Mouse (Mus musculus) adrenal gland, adult 8-10 months (tissue): ENCODE measurements at regions not wholly inside any gene's neighbourhood (a gene's known extent, or its start where the extent isn't known, plus 50 kb on each side); places are given as distances from the start of the nearest gene placed in this dataset.

Experiments used
- DNase-seq: peaks from one replicate; pipeline ENCODE4 v3.0.0; 2022

DNA sequence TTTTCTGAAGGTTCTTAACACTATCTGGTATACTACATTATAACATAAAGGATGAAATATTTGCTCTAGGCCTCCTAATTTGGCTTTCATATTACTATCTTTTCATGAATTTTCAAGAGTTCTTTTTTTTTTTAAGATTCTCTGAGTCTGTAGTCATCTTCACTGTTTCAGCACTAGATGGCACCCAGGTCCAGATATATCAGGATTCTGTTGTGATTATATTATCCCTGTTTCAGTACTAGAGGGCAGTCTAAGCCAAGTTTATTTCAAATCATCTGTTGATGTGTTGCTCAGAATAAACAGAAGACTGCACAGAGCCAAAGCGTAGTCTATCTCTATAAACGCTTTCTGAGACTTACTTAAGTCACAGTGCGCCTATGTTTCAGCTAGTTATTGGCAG lies 1760.2 kb upstream of the Acvr2a start:
- DNase-seq, result no peak

DNA sequence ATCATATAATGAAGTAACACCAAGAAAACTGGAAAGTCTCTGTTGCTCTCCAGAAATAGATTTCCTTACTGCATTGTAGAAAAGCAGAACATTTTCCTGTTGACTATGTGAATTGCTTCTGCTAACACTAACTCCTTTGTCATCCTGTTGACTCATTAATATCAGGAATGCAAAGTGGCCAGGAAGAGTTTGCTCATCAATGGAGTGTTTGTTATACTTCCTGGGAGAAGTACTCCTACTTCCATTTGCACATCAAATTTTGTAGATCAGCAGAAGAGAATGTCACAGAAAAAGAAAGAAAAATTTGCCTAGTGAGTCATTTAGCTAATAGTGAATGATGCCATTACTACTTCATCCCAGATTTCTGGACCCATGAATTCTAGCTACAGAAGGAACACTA lies 1739.7 kb upstream of the Acvr2a start:
- no peak for DNase-seq

DNA sequence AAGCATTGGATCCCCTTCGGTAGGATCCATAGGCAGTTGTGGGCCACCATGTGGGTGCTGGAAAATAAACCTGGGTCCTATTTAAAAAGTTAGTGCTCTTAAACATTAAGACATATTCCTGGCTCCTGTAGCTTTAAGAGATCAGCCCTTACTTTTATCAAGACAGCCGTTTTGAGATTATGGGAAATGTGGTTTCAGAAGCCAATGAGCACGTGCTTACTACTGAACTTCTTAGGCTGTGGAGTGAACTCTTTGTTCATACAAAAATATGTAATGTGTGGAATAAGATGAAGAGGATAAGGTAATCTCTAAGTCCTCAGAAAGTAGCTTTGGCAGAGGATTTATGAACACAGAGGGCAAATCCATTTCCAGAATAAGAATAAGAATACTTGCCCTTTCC lies 1738.7 kb upstream of the Acvr2a start:
- no peak for DNase-seq

DNA sequence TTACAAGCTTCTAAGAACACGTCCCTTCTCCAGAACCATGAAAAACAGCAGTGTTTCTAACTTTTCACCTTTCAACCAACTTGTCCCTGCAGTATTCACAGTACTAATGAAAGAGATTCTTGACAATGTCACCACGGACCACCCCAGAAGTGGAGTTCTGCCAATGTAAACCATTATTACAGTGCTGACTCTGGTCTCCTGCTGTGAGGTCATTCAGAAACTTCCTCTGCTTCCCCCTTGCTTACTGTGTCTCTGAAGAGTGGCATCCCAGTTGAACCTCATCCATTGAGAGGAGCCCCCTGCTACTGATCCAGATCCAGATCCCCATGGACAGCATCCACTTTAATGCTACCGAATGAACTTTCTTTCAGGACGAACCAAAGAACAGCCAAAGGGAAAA lies 1725.3 kb upstream of the Acvr2a start:
- DNase-seq, result no peak

DNA sequence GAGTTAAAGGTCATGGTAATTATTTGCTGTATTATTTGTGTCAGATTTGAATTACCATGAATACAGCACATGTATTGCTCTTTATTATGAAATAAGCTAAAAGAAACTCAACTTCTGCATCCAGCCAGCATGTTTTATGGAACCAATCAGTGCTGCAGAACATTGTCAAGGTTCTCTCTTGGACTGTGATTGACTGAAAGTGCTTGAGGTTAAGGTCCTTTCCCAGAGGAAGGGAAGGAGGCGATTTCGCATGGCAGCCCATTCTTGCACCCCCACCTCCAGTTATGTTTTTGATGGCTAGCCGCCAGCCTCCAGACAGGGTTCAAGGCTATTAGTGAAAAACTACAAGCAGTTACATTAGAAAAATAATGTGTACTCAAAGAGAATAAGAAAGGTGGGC lies 1717.9 kb upstream of the Acvr2a start:
- DNase-seq, result peak; percentile 1

DNA sequence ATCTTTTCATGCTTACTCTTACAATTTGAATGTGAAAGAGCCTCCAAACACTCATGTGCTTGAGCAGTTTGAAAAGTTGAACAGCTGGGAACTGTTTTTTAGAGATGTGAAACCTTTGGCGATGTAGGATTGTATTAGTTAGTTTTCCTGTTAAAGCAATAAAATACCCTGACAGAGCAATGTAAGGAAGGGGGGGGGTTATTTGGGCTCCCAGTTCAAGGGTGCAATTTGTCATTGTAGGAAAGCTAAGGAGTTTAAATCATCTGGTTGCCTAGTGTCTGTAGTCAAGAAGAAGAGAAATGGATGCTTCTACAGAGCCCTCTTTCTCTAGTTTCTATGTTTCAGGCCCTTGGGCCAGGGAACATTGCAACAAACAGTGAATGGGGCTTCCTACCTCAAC lies 1674.5 kb upstream of the Acvr2a start:
- DNase-seq, result no peak

DNA sequence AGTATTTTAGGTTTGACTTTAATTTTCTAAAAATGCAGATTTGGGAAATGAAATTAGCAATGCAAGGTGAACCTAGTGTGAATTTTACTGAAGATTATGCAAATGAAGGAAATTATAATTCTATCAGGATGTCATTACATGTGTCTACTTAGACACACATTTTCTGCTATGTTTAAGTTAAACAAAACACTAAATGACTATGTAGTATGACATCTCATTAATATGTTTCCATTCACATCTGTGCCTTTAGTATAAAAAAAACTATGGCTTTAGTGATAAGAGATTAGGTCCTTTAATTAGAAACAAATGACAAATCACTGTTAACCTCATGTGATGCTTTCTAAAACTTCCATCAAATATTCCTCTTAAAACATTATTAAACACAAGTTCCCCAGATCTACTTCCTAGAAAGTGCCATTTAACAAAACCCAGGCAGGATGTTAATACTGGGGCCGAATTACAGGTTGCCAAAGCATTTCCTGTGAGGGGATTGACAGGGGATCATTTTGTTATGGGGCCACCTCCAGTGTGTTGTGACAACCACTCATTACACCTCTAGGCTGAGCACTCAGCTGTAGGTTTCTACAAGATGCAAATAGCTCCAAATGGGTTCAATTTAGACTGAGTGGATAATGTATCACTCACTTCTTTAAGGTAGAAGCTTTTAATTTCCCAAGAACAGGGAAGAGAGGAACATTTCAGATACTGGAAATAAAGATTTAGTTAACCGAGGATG lies 1629.7 kb upstream of the Acvr2a start:
- DNase-seq, result no peak
